Mouse (Mus musculus): ENCODE results near the gene Nudt17. TPM values are rescaled to one million over a fixed set of nuclear protein-coding genes. Genes with fewer than 3 reads are reported as not detected.
A peak's percentile ranks its signal among the peaks of the same experiment; 100 is the strongest.
"Not testable (repeated sequence)": the region's sequence is repeated elsewhere in the genome, so short reads cannot be mapped to it uniquely, and the experiment has no call there.

The Nudt17 gene
- total RNA-seq, 2 experiments from 2014 or later, result 0.92 to 1.5 TPM

DNA sequence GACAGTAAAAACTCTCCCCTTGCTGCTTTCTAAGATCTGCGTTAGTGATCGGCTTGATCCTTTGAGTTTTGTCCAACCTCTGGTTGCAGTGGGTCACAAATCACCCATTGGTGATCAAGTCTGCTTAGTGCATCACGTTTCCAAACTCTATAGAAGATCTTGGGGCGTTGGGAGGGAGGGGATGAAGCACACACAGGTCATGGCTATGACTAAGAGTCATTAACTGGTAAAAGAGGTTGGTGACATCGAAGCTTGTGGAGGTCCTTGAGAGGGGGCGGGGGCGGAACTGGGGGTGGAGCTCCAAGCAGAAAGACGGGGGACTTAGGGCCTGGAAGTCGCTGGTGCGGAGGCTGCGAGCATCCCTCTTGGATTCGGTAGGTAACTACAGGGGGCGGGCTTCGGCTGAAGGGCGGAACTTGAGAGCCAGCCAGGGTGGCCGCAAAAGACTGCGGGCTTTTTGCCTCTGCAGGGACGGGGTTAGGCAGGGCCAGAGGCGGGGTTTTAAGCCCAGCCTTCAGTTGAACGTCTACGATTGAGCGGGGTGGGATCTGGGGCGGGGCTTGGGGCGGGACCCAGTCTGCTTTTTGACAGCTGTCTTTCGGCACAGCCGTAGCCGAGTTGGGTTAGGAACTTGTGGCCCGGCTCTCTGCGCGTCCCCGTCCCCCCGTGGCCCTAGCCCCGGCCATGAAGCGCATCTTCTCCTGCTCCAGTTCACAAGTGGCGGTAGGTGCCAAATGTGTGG is 38.5 kb downstream of the Nudt17 start, which contains the start of gene Ankrd35:
Gene Ankrd35 (plus strand): TSS at position 405 of the 742 bp plus-strand sequence.
- DNase-seq, result peak; percentile 74

DNA sequence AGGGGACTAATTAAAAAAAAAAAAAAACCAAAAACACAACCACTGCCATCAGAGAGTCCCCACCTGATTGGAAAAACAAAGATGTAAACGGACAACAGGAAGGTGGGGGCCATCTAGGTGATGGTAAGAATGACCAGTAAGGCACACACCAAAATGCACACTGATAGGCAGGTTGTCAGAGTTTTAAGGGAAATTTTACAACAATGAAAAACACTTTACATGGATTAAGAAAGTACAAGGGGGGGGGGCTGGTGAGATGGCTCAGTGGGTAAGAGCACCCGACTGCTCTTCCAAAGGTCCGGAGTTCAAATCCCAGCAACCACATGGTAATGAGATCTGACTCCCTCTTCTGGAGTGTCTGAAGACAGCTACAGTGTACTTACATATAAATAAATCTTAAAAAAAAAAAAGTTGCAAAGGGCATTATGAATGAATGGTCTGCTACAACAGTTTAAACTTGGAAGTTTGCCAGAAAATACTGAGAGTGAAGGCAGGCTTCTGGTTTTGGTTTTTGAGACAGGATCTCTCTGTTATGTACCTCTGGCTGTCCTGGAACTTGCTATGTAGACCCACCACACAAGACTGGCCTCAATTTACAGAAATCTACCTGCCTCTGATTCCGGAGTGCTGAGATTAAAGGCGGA is 39.8 kb downstream of the Nudt17 start:
- no peak for DNase-seq

DNA sequence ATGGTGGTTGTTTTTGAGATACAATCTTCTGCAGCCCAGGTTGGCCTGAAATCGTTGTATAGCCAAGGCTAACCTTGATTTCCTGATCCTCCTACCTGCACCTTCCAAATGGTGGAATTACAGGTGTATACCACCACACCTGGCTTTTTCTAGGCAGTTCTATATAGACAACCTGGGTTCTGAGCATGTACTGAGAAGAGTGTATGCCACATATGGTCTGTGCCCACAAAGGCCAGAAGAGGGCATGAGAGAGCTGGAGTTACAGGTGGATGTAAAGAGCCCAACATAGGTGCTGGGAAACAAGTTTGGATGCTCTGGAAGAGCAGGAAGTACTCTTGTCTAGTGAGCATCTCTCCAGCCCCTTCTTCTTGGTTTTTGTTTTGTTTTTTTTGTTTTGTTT is 41.0 kb downstream of the Nudt17 start:
- DNase-seq, result no peak

DNA sequence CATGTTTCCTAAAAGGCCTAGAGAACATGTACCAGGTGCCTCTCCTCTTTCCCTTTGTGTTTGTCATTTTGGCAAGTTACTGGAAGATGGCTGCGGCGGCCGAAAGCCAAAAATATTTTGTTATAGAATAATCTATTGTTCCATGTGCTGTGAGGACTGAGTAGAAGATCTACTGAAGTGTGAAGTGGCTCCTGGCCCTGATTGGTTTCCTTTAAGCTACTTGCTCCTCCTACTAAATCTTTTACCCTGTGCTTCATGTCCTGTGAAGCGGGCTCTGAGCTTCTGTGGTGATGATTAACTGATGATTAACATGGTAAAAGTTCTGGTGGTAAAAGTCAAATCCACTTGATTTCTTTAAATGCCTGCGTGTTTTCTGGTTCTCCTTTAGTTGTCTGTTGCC is 41.4 kb downstream of the Nudt17 start:
- DNase-seq, result no peak

DNA sequence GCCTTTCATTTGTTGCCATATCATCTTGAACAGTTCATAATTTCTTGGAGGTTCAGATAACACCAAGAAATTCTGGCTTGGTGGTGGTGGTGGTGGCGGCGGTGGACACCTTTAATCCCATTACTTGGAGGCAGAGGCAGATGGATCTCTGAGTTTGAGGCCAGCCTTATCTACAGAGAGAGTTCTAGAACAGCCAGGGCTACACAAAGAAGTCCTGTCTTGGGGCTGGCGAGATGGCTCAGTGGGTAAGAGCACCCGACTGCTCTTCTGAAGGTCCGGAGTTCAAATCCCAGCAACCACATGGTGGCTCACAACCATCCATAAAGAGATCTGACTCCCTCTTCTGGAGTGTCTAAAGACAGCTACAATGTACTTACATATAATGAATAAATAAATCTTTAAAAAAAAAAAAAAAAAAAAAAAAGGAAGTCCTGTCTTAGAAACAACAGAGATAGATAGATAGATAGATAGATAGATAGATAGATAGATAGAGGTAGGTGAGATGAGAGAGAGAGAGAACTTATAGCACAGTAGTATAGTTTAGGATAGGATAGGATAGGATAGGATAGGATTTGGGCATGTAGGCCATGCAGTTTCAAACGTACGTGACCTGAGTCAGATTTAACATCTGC is 42.5 kb downstream of the Nudt17 start:
- not testable (repeated sequence) for DNase-seq

GRCm38 (mm10) chr3:96663432-96664239 is 44.7 kb downstream of the Nudt17 start:
- peak; percentile 86 for DNase-seq

GRCm38 (mm10) chr3:96662731-96663316 is 45.5 kb downstream of the Nudt17 start:
- no peak for DNase-seq

GRCm38 (mm10) chr3:96660901-96661300 is 47.5 kb downstream of the Nudt17 start:
- no peak for DNase-seq

Other genes with a start within 250 kb of the Nudt17 start
- gene Hfe2, start 183.4 kb downstream of the Nudt17 start, total RNA-seq (2021), result 100 to 1,000 TPM; 383 to 415 TPM
- gene Txnip, start 150.6 kb downstream of the Nudt17 start, total RNA-seq (2021), result 100 to 1,000 TPM; 484 to 520 TPM
- 1 to 10 TPM in 1 of 2 experiments, under 1 TPM in 1; 0.70 to 1.1 TPM for gene Gm16253, start 131.6 kb downstream of the Nudt17 start, total RNA-seq (2021)
- 10 to 100 TPM; 32.1 to 32.7 TPM for gene Polr3gl, start 114.4 kb downstream of the Nudt17 start, total RNA-seq (2021)
- gene Ankrd34a, start 111.9 kb downstream of the Nudt17 start, total RNA-seq (2021), result 1 to 10 TPM in 1 of 2 experiments, under 1 TPM in 1; 0.96 to 1.9 TPM
- 10 to 100 TPM; 24.1 to 26.9 TPM for gene Lix1l, start 107.4 kb downstream of the Nudt17 start, total RNA-seq (2021)
- gene Rbm8a, start 78.6 kb downstream of the Nudt17 start, total RNA-seq (2021), result 10 to 100 TPM; 57.0 to 65.1 TPM
- gene Pex11b, start 73.2 kb downstream of the Nudt17 start, total RNA-seq (2021), result 10 to 100 TPM; 23.6 to 26.7 TPM
- gene Gm42957, start 73.1 kb downstream of the Nudt17 start, total RNA-seq (2021), result under 1 TPM; 0.35 to 0.50 TPM
- gene Itga10, start 63.0 kb downstream of the Nudt17 start, total RNA-seq (2021), result 1 to 10 TPM; 3.4 to 5.4 TPM
- gene Ankrd35, start 38.4 kb downstream of the Nudt17 start, total RNA-seq (2021), result 1 to 10 TPM; 1.4 to 1.6 TPM
- 10 to 100 TPM; 18.0 to 29.1 TPM for gene Pias3, start 12.2 kb downstream of the Nudt17 start, total RNA-seq (2021)
- gene Polr3c, start 19.1 kb upstream of the Nudt17 start, total RNA-seq (2021), result 10 to 100 TPM; 18.4 to 19.9 TPM
- gene Rnf115, start 19.1 kb upstream of the Nudt17 start, total RNA-seq (2021), result 10 to 100 TPM; 49.0 to 58.9 TPM
- not detected for gene Pdzk1, start 120.7 kb upstream of the Nudt17 start, total RNA-seq (2021)
- gene Cd160, start 120.8 kb upstream of the Nudt17 start, total RNA-seq (2021), result not detected
- 1 to 10 TPM; 2.7 to 4.2 TPM for gene Gja5, start 196.1 kb upstream of the Nudt17 start, total RNA-seq (2021)
- 10 to 100 TPM; 19.7 to 19.8 TPM for gene Gpr89, start 196.8 kb upstream of the Nudt17 start, total RNA-seq (2021)
- gene Gja8, start 217.5 kb upstream of the Nudt17 start, total RNA-seq (2021), result not detected

All from gastrocnemius, postnatal 10 days (tissue).